Mouse (Mus musculus): Measurements from ENCODE around the gene Skida1. TPM values are rescaled to one million over a fixed set of nuclear protein-coding genes. Genes with fewer than 3 reads are reported as not detected.

Gene Skida1
- polyA plus RNA-seq, 1 experiment, result 5.4 TPM

GRCm38 (mm10) chr2:18041199-18041885 lies 7.5 kb downstream of the Skida1 start:
- no peaks in the 10 kb centered on the region; the same call in 1 of the 2 replicates for H3K4me1 ChIP-seq (ENCODE audit: control insufficient read depth, insufficient read depth, low read length)
- no peak overlapping the region for H3K4me3 ChIP-seq (ENCODE audit: insufficient read depth, low read length)
- no peak overlapping the region for H3K27ac ChIP-seq (ENCODE audit: insufficient read depth, low read length)
- no peak for TF ChIP-seq CTCF (IDR thresholded peaks at IDR 0.05; ENCODE audit: extremely low read depth, insufficient read depth, low read length)
- no peak for TF ChIP-seq POLR2A (IDR thresholded peaks at IDR 0.05; ENCODE audit: extremely low read depth, insufficient read depth, low read length)

GRCm38 (mm10) chr2:18040347-18041160 lies 8.3 kb downstream of the Skida1 start:
- H3K4me3 ChIP-seq (ENCODE audit: insufficient read depth, low read length), result no peak overlapping the region
- H3K4me1 ChIP-seq (ENCODE audit: control insufficient read depth, insufficient read depth, low read length), result no peaks in the 10 kb centered on the region
- TF ChIP-seq CTCF (IDR thresholded peaks at IDR 0.05; ENCODE audit: extremely low read depth, insufficient read depth, low read length) (no peak), POLR2A (IDR thresholded peaks at IDR 0.05; ENCODE audit: extremely low read depth, insufficient read depth, low read length) (no peak)
- no peak overlapping the region for H3K27ac ChIP-seq (ENCODE audit: insufficient read depth, low read length)

GRCm38 (mm10) chr2:18039566-18040290 lies 9.1 kb downstream of the Skida1 start:
- Histone ChIP-seq H3K27ac (ENCODE audit: insufficient read depth, low read length) (no peak overlapping the region), H3K4me1 (ENCODE audit: control insufficient read depth, insufficient read depth, low read length) (no peaks in the 10 kb centered on the region), H3K4me3 (ENCODE audit: insufficient read depth, low read length) (no peak overlapping the region)
- TF ChIP-seq POLR2A (IDR thresholded peaks at IDR 0.05; ENCODE audit: extremely low read depth, insufficient read depth, low read length) (no peak), CTCF (IDR thresholded peaks at IDR 0.05; ENCODE audit: extremely low read depth, insufficient read depth, low read length) (no peak)

DNA sequence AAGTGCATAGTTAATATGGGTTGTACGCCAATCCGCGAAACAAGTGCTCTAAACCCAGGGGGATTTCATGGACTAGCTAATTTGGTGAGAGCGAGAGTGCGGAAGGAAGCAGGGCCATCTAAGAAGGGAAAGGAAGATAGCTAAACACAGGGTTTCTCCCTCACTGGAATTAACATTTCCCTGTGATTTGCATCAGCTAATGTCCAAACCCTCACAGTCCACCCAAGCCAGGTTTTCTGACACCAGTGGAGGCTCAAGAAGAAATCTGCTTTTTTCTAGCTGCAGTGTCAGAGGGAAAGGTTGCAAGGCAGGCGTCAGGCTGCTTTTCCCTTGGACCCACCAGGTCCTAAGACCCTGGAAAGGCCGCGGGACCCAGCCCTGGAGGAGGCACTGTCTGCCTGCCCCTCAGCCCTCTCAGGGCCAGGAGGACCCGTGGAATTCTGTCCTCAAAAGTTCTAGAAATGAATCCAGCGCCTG lies 9.9 kb downstream of the Skida1 start:
- no peak overlapping the region for H3K4me3 ChIP-seq (ENCODE audit: insufficient read depth, low read length)
- H3K4me1 ChIP-seq (ENCODE audit: control insufficient read depth, insufficient read depth, low read length), result no peaks in the 10 kb centered on the region
- no peak overlapping the region for H3K27ac ChIP-seq (ENCODE audit: insufficient read depth, low read length)

DNA sequence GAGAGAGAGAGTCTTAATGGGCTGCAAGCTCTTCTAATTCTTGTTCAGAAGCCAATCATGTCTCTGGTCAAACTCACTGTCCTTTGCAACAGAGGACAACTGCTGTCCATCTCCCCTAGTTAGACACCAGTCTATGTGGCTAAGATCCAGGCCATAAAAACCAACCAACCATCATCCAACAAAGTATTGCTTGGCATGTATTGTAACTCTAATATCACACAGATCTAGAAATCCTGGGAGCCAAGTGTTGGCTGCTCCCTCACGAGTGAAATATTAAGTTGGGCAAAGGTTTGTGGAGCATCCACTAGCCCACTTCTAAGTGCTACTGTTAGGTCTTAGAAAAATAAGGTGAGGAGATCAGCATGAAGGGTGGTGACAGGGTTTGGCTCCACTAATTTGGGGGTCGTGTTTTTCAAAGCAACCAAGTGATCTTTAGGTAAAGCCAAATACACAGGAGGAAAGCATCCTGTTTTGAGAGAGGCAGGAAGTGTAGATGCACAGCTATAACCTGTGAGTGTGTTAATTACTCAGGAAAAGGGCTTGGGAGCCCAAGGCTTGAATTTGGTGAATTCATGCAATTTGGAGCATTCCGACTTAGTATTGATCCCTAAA lies 10.6 kb downstream of the Skida1 start:
- Histone ChIP-seq H3K27ac (ENCODE audit: insufficient read depth, low read length) (no peak overlapping the region), H3K4me1 (ENCODE audit: control insufficient read depth, insufficient read depth, low read length) (no peaks in the 10 kb centered on the region), H3K4me3 (ENCODE audit: insufficient read depth, low read length) (no peak overlapping the region)
- TF ChIP-seq CTCF (IDR thresholded peaks at IDR 0.05; ENCODE audit: extremely low read depth, insufficient read depth, low read length) (no peak), POLR2A (IDR thresholded peaks at IDR 0.05; ENCODE audit: extremely low read depth, insufficient read depth, low read length) (no peak)

More for the DNA sequence above, 9.9 kb downstream of the Skida1 start:
- TF ChIP-seq POLR2A (IDR thresholded peaks at IDR 0.05; ENCODE audit: extremely low read depth, insufficient read depth, low read length) (no peak), CTCF (IDR thresholded peaks at IDR 0.05; ENCODE audit: extremely low read depth, insufficient read depth, low read length) (no peak)

DNA sequence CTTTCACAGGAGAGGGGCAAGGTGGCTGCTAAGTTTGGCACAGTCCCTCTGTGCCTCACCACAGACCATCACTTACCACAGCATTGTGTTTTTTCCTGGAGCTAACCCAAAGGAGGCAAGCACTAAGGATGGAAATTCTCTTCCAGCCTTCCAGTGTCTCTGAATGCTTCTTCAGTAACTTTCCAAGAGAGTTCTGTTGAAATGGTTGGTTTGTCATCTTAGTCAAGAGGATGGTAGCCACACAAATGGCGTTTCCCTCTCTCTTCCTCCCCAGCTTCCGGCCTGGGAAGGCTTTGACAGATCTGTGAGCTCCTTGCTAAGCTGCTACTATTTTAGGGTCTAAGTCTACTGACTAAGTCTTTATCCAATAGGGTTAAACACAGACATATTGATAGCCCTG lies 11.4 kb downstream of the Skida1 start, which contains the start of gene A930004D18Rik:
TSS of gene A930004D18Rik (minus strand) at position 247 of the 400 bp plus-strand sequence.
- Histone ChIP-seq H3K27ac (ENCODE audit: insufficient read depth, low read length) (no peak within 1 kb of the TSS), H3K4me1 (ENCODE audit: control insufficient read depth, insufficient read depth, low read length) (no peaks in the 10 kb centered on the region), H3K4me3 (ENCODE audit: insufficient read depth, low read length) (no peak within 1 kb of the TSS)
- TF ChIP-seq POLR2A (IDR thresholded peaks at IDR 0.05; ENCODE audit: extremely low read depth, insufficient read depth, low read length) (no peak), CTCF (IDR thresholded peaks at IDR 0.05; ENCODE audit: extremely low read depth, insufficient read depth, low read length) (no peak)

DNA sequence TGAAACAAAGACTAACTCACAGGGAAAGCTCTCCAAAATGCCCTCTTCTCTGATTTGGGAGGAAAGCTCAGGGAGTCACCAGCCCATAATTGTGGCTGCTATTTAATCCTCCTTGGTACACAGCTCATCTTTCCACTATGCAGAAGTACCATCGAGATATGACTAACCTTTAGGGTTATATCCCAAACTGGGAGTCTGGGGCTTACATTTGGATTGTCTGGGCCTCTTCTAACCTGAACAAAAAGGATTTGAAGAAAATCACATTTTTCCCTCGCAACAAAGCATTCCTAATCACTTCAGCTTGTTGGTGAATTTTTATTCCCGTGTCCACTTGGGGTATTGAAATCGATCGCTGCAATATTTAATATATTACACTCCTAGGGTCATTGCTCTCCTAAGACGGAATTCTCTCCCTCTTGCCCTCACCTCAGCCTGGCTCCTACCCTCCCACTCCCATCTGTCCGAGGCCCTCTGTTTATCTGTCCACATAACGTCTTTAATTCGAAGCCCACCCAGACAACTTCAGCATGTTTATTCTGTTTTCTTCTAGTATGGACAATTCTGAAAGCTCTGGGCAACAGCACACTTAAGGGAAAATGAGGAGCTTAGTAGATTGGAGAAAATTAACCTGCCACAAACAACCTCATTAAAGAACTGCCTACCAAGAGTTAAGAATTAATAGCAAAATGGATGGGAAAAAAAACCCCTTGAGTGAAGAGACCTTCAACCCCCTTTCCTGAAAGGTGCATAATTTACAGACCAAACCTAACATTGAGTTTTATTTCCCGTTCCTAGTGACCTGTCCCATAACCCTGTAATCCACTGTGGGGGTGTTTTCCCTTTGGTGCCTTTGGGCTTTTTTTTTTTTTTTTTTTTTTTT lies 14.2 kb downstream of the Skida1 start:
- H3K27ac ChIP-seq (ENCODE audit: insufficient read depth, low read length), result no peak overlapping the region
- no peak overlapping the region for H3K4me3 ChIP-seq (ENCODE audit: insufficient read depth, low read length)
- H3K4me1 ChIP-seq (ENCODE audit: control insufficient read depth, insufficient read depth, low read length), result no peaks in the 10 kb centered on the region
- TF ChIP-seq CTCF (IDR thresholded peaks at IDR 0.05; ENCODE audit: extremely low read depth, insufficient read depth, low read length) (no peak), POLR2A (IDR thresholded peaks at IDR 0.05; ENCODE audit: extremely low read depth, insufficient read depth, low read length) (no peak)
